Mouse (Mus musculus) midbrain, embryonic 13.5 days (tissue): ENCODE measurements at regions not wholly inside any gene's neighbourhood (a gene's known extent, or its start where the extent isn't known, plus 50 kb on each side); places are given as distances from the start of the nearest gene placed in this dataset.

Experiments
- ATAC-seq: fragments of 200-750 bp; cut with Nextera tagmentation; 2 replicates; pipeline ENCODE4 v1.8.0; 2017; ENCODE audit warnings: mild to moderate bottlenecking, moderate TSS enrichment, moderate library complexity
- H3K27ac ChIP-seq: fragments of 300-500 bp; sonication (generic); 2 replicates; pipeline ENCODE4 v1.5.1; 2015; ENCODE audit warnings: inconsistent platforms, mild to moderate bottlenecking, moderate library complexity
- H3K27me3 ChIP-seq: fragments of 300-500 bp; sonication (generic); 2 replicates; pipeline ENCODE4 v1.6.1; 2015; ENCODE audit warnings: mild to moderate bottlenecking, inconsistent platforms
- H3K36me3 ChIP-seq: fragments of 300-500 bp; sonication (generic); 2 replicates; pipeline ENCODE4 v1.6.1; 2015; ENCODE audit warnings: mild to moderate bottlenecking, inconsistent platforms
- H3K4me1 ChIP-seq: fragments of 300-500 bp; sonication (generic); replicated peaks from 2 replicates; pipeline ENCODE4 v1.6.1; 2015; ENCODE audit warnings: inconsistent platforms
- H3K4me2 ChIP-seq: fragments of 300-500 bp; sonication (generic); replicated peaks from 2 replicates; pipeline ENCODE4 v1.6.1; 2015; ENCODE audit warnings: moderate library complexity, mild to moderate bottlenecking, inconsistent platforms
- H3K4me3 ChIP-seq: fragments of 300-500 bp; sonication (generic); replicated peaks from 2 replicates; pipeline ENCODE4 v1.5.1; 2015; ENCODE audit warnings: mild to moderate bottlenecking, inconsistent platforms
- H3K9ac ChIP-seq: fragments of 300-500 bp; sonication (generic); replicated peaks from 2 replicates; pipeline ENCODE4 v1.6.1; 2015; ENCODE audit warnings: mild to moderate bottlenecking, inconsistent platforms
- H3K9me3 ChIP-seq: fragments of 300-500 bp; sonication (generic); 2 replicates; pipeline ENCODE4 v1.6.1; 2016; ENCODE audit warnings: mild to moderate bottlenecking, inconsistent platforms
- WGBS: fragments of 180-500 bp; shearing (Covaris S2); methylation state at CpG from one replicate; pipeline ENCODE4 v1.1.7; 2015; 5-methylcytosine and 5-hydroxymethylcytosine counted together

DNA sequence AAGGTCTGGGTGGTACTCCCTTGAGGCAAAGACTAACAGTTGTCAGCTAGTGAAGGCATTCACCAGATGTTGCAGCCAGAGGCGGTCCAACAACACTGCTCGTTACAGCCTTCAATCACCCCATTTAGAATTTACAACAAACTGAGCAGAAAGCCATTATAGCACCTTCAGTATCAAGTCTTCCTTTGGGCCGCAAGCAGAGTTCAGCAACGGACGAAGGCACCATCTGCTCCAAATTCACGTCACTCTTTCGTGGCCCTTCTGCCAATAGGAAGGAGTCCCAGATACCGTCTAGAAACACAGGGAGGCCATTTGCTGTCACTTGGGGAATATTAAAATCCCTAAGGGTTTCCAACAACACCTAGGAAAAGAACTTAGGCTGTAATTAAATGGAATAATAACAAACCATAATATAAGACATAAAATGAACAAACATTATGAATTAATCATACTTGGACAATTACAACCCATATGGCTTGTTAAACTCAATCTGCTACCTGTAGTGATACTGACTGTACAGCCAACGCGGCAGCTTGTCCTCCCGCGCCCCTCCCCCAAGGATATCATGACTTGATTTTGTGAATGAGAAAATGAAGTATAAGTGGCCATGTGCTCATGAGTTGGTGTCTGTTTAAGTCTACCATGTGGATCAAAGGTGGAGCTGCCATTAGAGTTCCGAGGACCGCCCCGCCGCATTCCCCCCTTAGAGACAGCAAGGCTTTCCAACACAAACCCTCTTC is 233.6 kb downstream of the Sp3 start:
- Histone ChIP-seq H3K4me1 (no peaks in the 10 kb centered on the region), H3K4me3 (no peak overlapping the region), H3K9me3 (no peaks in the 10 kb centered on the region), H3K27me3 (peaks cover 6% of the 10 kb centered on the region; the same call in 1 of the 2 replicates), H3K27ac (no peak overlapping the region), H3K4me2 (no peak overlapping the region), H3K36me3 (no peaks in the 10 kb centered on the region), H3K9ac (no peak overlapping the region)
- no peak for ATAC-seq
- 85% methylated on average over 16 of the region's 16 CpGs for WGBS

GRCm38 (mm10) chr2:72747299-72747698 is 232.9 kb downstream of the Sp3 start:
- Histone ChIP-seq H3K36me3 (no peaks in the 10 kb centered on the region), H3K4me2 (no peak overlapping the region), H3K9ac (no peak overlapping the region), H3K4me1 (no peaks in the 10 kb centered on the region), H3K27me3 (peaks cover 6% of the 10 kb centered on the region; the same call in 1 of the 2 replicates), H3K9me3 (no peaks in the 10 kb centered on the region), H3K27ac (no peak overlapping the region), H3K4me3 (no peak overlapping the region)
- WGBS: 89% methylated on average over 5 of the region's 5 CpGs
- ATAC-seq: no peak

DNA sequence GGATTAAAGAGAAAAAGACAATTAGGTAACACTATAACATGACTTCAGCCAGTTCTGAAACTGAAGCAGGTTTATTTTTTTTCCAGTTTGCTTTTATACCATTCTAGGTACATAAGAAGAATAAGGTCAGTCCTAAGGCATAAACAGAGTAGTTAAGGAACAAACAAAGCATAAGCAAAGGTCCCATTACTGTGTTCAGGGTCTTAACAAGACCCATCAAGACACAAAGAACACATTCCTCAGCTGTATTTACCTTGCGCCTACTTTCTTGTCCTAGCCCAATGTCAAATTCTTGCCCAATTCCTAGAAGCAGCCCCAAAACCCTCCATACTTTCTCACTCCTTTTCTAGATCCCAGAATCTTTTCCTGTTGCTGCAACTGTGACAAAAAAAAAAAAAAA is 230.8 kb downstream of the Sp3 start:
- H3K36me3 ChIP-seq: no peaks in the 10 kb centered on the region
- H3K9me3 ChIP-seq: no peaks in the 10 kb centered on the region
- no peak overlapping the region for H3K9ac ChIP-seq
- H3K4me3 ChIP-seq: no peak overlapping the region
- H3K4me2 ChIP-seq: no peak overlapping the region
- no peaks in the 10 kb centered on the region for H3K4me1 ChIP-seq
- ATAC-seq: no peak
- peaks cover 3% of the 10 kb centered on the region; the same call in 1 of the 2 replicates for H3K27me3 ChIP-seq
- WGBS: 94% methylated on average over 1 of the region's 1 CpGs
- no peak overlapping the region for H3K27ac ChIP-seq

GRCm38 (mm10) chr2:72751441-72751840 is 228.8 kb downstream of the Sp3 start:
- Histone ChIP-seq H3K27me3 (no peaks in the 10 kb centered on the region), H3K9me3 (no peaks in the 10 kb centered on the region), H3K27ac (no peak overlapping the region), H3K4me2 (no peak overlapping the region), H3K36me3 (no peaks in the 10 kb centered on the region), H3K9ac (no peak overlapping the region), H3K4me3 (no peak overlapping the region), H3K4me1 (no peaks in the 10 kb centered on the region)
- no peak for ATAC-seq
- WGBS: 92% methylated on average over 1 of the region's 1 CpGs

GRCm38 (mm10) chr2:72752624-72753176 is 227.5 kb downstream of the Sp3 start:
- Histone ChIP-seq H3K36me3 (no peaks in the 10 kb centered on the region), H3K4me2 (no peak overlapping the region), H3K27ac (no peak overlapping the region), H3K9ac (no peak overlapping the region), H3K9me3 (no peaks in the 10 kb centered on the region), H3K27me3 (no peaks in the 10 kb centered on the region), H3K4me3 (no peak overlapping the region), H3K4me1 (no peaks in the 10 kb centered on the region)
- ATAC-seq: no peak
- 83% methylated on average over 4 of the region's 4 CpGs for WGBS

- H3K9me3 ChIP-seq: no peaks in the 10 kb centered on the region
- H3K4me2 ChIP-seq: no peak overlapping the region
- no peak overlapping the region for H3K4me3 ChIP-seq
- no peak for ATAC-seq
- no peaks in the 10 kb centered on the region for H3K36me3 ChIP-seq
- H3K9ac ChIP-seq: no peak overlapping the region
- H3K27me3 ChIP-seq: no peaks in the 10 kb centered on the region
- H3K4me1 ChIP-seq: no peaks in the 10 kb centered on the region
- H3K27ac ChIP-seq: no peak overlapping the region
- WGBS: 91% methylated on average over 16 of the region's 16 CpGs
These were observed 226.2 kb downstream of the Sp3 start for GRCm38 (mm10) chr2:72753788-72754713.

DNA sequence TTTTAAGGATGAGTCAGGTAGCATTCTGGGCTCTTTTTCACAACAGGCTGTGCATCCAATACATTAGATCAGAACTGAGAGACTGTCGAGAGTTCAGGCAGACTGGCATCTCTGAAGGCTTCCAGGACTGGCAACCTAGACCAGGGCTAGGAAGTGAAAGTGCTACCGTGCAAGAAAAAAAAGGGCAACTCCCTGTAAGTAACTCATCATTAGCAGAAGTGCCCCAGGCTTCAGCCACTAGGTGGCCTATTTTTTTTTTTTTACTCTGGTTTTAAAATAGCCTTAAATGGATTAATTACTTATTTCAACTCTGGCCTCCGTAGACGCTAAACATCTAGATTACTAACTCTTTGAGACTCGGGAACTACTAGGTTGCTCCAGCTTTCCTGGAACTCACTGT is 216.8 kb downstream of the Sp3 start:
- Histone ChIP-seq H3K4me1 (no peaks in the 10 kb centered on the region), H3K27me3 (no peaks in the 10 kb centered on the region)
- no peak for ATAC-seq

GRCm38 (mm10) chr2:72769030-72769630 is 211.1 kb downstream of the Sp3 start:
- H3K27me3 ChIP-seq: no peaks in the 10 kb centered on the region
- no peak overlapping the region for H3K9ac ChIP-seq
- H3K27ac ChIP-seq: no peak overlapping the region
- ATAC-seq: no peak
- H3K36me3 ChIP-seq: no peaks in the 10 kb centered on the region
- H3K4me3 ChIP-seq: no peak overlapping the region
- no peaks in the 10 kb centered on the region for H3K9me3 ChIP-seq
- no peaks in the 10 kb centered on the region for H3K4me1 ChIP-seq
- 85% methylated on average over 11 of the region's 11 CpGs for WGBS
- no peak overlapping the region for H3K4me2 ChIP-seq

More for the DNA sequence above, 216.8 kb downstream of the Sp3 start:
- H3K9me3 ChIP-seq: 0 out of 2 replicates have a peak, but pooled peaks cover 2% of the 10 kb centered on the region
- WGBS: 92% methylated on average over 5 of the region's 5 CpGs
- H3K36me3 ChIP-seq: no peaks in the 10 kb centered on the region
- no peak overlapping the region for H3K27ac ChIP-seq
- no peak overlapping the region for H3K4me2 ChIP-seq
- no peak overlapping the region for H3K4me3 ChIP-seq
- H3K9ac ChIP-seq: no peak overlapping the region

GRCm38 (mm10) chr2:72773401-72773800 is 206.8 kb downstream of the Sp3 start:
- no peak overlapping the region for H3K4me2 ChIP-seq
- no peaks in the 10 kb centered on the region for H3K9me3 ChIP-seq
- no peak overlapping the region for H3K27ac ChIP-seq
- H3K4me3 ChIP-seq: no peak overlapping the region
- H3K9ac ChIP-seq: no peak overlapping the region
- no peaks in the 10 kb centered on the region for H3K27me3 ChIP-seq
- 65% methylated on average over 4 of the region's 4 CpGs for WGBS
- no peaks in the 10 kb centered on the region for H3K4me1 ChIP-seq
- ATAC-seq: no peak
- no peaks in the 10 kb centered on the region for H3K36me3 ChIP-seq

- Histone ChIP-seq H3K4me1 (peaks cover 13% of the 10 kb centered on the region), H3K9ac (no peak overlapping the region), H3K9me3 (no peaks in the 10 kb centered on the region), H3K4me2 (no peak overlapping the region), H3K4me3 (no peak overlapping the region), H3K36me3 (no peaks in the 10 kb centered on the region), H3K27ac (no peak overlapping the region), H3K27me3 (no peaks in the 10 kb centered on the region)
- 37% methylated on average over 3 of the region's 3 CpGs for WGBS
- ATAC-seq: no peak
These were observed 202.9 kb downstream of the Sp3 start for GRCm38 (mm10) chr2:72777330-72777729.

DNA sequence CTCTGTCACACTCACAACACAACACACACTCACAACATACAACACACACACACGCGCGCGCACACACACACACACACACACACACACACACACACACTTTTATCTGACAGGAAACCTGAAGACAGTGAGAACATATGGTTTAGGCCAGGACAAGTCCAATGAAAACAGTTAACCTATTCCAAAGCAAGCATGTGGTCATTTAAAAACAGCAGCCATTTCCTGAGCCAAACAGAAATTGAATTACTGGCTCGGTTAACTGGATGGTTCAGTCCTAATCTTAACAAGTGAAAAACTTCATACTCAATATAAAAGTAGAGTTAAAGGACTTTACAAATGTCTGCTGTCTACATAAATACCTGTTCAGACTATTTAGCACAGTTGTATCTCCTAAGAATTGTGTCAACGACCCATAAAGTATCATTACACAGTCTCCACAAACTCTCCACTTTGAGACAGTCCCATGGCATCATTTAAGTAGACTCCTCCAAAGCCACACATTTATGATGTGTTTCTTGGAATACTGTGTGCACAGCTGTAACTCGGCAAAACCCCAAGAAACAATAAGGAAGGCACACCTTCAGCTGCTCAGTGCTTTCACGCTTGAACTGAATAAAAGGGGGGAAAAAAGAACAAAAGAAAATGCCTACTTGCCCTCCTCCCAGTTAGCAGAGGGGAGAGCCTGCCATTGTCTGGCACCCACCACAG is 202.3 kb downstream of the Sp3 start:
- Histone ChIP-seq H3K4me3 (no peak overlapping the region), H3K27me3 (no peaks in the 10 kb centered on the region), H3K4me1 (peaks cover 15% of the 10 kb centered on the region), H3K27ac (no peak overlapping the region), H3K9ac (no peak overlapping the region), H3K9me3 (no peaks in the 10 kb centered on the region), H3K4me2 (no peak overlapping the region), H3K36me3 (no peaks in the 10 kb centered on the region)
- ATAC-seq: no peak
- WGBS: 77% methylated on average over 8 of the region's 8 CpGs
